Mouse (Mus musculus) thymus, adult 2 months (tissue): ENCODE measurements around the gene Slc9a5. TPM values are rescaled to one million over a fixed set of nuclear protein-coding genes. Genes with fewer than 3 reads are reported as not detected.
A peak's percentile ranks its signal among the peaks of the same experiment; 100 is the strongest.

ENCODE experiments used
- DNase-seq: peaks from one replicate; pipeline ENCODE4 v3.0.0; 2021
- H3K27ac ChIP-seq: fragments of 200-500 bp; 2 replicates; pipeline ENCODE4 v1.5.1; 2012; ENCODE audit warnings: low read length, control low read depth; ENCODE audit not compliant: control insufficient read depth, insufficient read depth
- H3K27me3 ChIP-seq: fragments of 200-500 bp; 2 replicates; pipeline ENCODE4 v1.6.1; 2012; ENCODE audit warnings: mild to moderate bottlenecking, low read length, moderate library complexity, mixed read lengths; ENCODE audit not compliant: control insufficient read depth, insufficient read depth
- H3K36me3 ChIP-seq: fragments of 200-500 bp; 2 replicates; pipeline ENCODE4 v1.6.1; 2012; ENCODE audit warnings: mild to moderate bottlenecking, low read length, moderate library complexity; ENCODE audit not compliant: control insufficient read depth, insufficient read depth
- H3K4me1 ChIP-seq: fragments of 200-500 bp; replicated peaks from 2 replicates; pipeline ENCODE4 v1.6.1; 2012; ENCODE audit warnings: low read length; ENCODE audit not compliant: control insufficient read depth, insufficient read depth
- H3K4me3 ChIP-seq: fragments of 200-500 bp; 2 replicates; pipeline ENCODE4 v1.5.1; 2012; ENCODE audit warnings: mild to moderate bottlenecking, low read length, control low read depth, moderate library complexity; ENCODE audit not compliant: control insufficient read depth, insufficient read depth
- CTCF ChIP-seq: fragments of 200-500 bp; IDR thresholded peaks from 2 replicates; pipeline ENCODE4 v1.5.1; 2012; ENCODE audit warnings: mild to moderate bottlenecking, control low read depth, low read length, moderate library complexity, borderline replicate concordance; ENCODE audit not compliant: control insufficient read depth, poor library complexity, insufficient read depth; ENCODE audit errors: extremely low read depth
- POLR2A ChIP-seq: fragments of 200-500 bp; IDR thresholded peaks from 2 replicates; pipeline ENCODE4 v1.6.1; 2012; ENCODE audit warnings: mild to moderate bottlenecking, low read length, control low read depth, moderate library complexity; ENCODE audit not compliant: control insufficient read depth, poor library complexity, insufficient read depth; ENCODE audit errors: extremely low read depth
- WGBS: fragments of 180-500 bp; shearing (Covaris S2); methylation state at CpG from one replicate; pipeline ENCODE4 v1.1.7; 2018; 5-methylcytosine and 5-hydroxymethylcytosine counted together
- polyA plus RNA-seq: library from polyadenylated mRNA; depleted of rRNA; stranded (reverse); fragments of >200 nt; gene quantifications from 2 replicates; pipeline ENCODE4 v1.2.3, GENCODE M21; 2012

Gene Slc9a5
- polyA plus RNA-seq, 1 experiment: 12.7 TPM

GRCm38 (mm10) chr8:105400016-105400415 lies 51.4 kb downstream of the Slc9a5 start:
- 94% methylated on average over 5 of the region's 5 CpGs for WGBS
- Histone ChIP-seq H3K27ac (no peak overlapping the region), H3K36me3 (no peaks in the 10 kb centered on the region), H3K4me3 (no peak overlapping the region), H3K27me3 (no peaks in the 10 kb centered on the region), H3K4me1 (no peaks in the 10 kb centered on the region)
- DNase-seq: no peak
- no peak for TF ChIP-seq POLR2A
- TF ChIP-seq CTCF: no peak

- Histone ChIP-seq H3K4me1 (no peaks in the 10 kb centered on the region), H3K4me3 (no peak overlapping the region), H3K36me3 (no peaks in the 10 kb centered on the region), H3K27ac (no peak overlapping the region), H3K27me3 (no peaks in the 10 kb centered on the region)
- no peak for TF ChIP-seq POLR2A
- TF ChIP-seq CTCF: no peak
- WGBS: 87% methylated on average over 8 of the region's 8 CpGs
- DNase-seq: no peak
These were observed 54.8 kb downstream of the Slc9a5 start for GRCm38 (mm10) chr8:105403467-105403866.

DNA sequence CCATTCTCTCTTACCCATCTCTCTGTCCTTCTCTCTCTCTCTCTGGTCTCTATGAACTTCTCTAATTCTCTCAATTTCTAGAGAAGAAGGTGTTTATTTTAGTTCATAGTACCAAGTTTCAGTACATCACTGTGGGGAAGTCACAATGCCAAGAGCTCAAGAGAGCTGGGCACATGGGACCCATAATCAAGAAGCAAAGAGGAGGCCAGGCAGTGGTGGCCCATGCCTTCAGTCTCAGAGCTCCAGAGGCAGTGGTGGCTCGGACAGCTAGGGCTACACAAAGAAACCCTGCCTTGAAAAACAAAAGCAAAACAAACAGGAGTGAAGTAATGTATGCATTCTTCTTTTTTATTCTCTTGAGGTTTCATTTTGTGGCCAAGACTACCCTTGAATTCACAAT lies 55.9 kb downstream of the Slc9a5 start:
- H3K27ac ChIP-seq: no peak overlapping the region
- no peak overlapping the region for H3K4me3 ChIP-seq
- H3K27me3 ChIP-seq: no peaks in the 10 kb centered on the region
- no peaks in the 10 kb centered on the region for H3K36me3 ChIP-seq
- H3K4me1 ChIP-seq: no peaks in the 10 kb centered on the region
- WGBS: 91% methylated on average over 1 of the region's 1 CpGs
- no peak for DNase-seq
- TF ChIP-seq POLR2A (no peak), CTCF (no peak)

DNA sequence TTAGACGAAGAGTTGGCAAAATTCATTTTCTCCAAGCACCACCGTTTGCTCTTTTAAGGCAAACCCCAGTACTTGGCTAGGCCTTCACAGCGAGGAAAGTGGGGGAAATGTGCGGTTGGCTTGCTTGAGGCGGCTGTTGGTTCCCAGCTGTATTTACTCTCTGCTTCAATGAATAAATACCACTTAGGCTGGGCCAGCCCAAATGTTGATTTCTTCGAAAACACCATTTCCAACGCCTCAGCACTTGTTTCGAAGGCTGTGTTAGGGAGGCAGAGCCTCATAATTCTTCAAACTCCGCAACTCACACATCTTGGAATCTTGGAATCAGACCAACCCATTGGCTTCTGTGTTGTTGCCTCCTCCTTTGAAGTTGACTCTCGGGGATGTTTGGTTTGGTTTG lies 57.8 kb downstream of the Slc9a5 start:
- WGBS: 88% methylated on average over 10 of the region's 10 CpGs
- DNase-seq: no peak

DNA sequence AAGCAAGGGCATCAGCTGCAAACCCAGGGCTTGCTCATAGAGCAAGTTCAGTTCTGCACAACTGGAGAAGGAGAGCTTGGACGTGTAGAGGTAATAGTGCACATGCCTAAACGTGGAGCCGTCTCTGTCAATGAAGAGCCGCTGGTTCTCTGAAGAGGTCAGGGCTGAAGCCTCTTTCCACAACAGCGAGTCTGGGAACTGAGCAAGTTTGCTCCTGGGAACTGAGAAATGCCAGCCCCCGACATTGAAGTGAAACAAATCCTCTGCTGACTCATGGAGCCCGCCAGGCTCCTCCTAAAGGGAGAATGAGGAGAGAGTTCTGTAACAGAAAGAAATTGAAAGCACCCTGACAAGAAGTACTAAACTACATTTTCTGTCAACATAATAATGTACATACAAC lies 59.7 kb downstream of the Slc9a5 start:
- peaks cover 5% of the 10 kb centered on the region for H3K27me3 ChIP-seq
- TF ChIP-seq POLR2A (no peak), CTCF (no peak)
- no peak overlapping the region for H3K4me3 ChIP-seq
- no peak overlapping the region for H3K27ac ChIP-seq
- H3K36me3 ChIP-seq: no peaks in the 10 kb centered on the region
- DNase-seq: no peak
- WGBS: 75% methylated on average over 7 of the region's 7 CpGs
- H3K4me1 ChIP-seq: no peaks in the 10 kb centered on the region

More for the DNA sequence above, 57.8 kb downstream of the Slc9a5 start:
- Histone ChIP-seq H3K36me3 (no peaks in the 10 kb centered on the region), H3K4me1 (no peaks in the 10 kb centered on the region), H3K27me3 (no peaks in the 10 kb centered on the region), H3K4me3 (no peak overlapping the region), H3K27ac (no peak overlapping the region)
- no peak for TF ChIP-seq POLR2A
- no peak for TF ChIP-seq CTCF

GRCm38 (mm10) chr8:105409947-105410346 lies 61.3 kb downstream of the Slc9a5 start:
- H3K4me1 ChIP-seq: peaks cover 3% of the 10 kb centered on the region; the same call in 1 of the 2 replicates
- no peaks in the 10 kb centered on the region for H3K36me3 ChIP-seq
- peaks cover 9% of the 10 kb centered on the region for H3K27me3 ChIP-seq
- no peak overlapping the region for H3K4me3 ChIP-seq
- TF ChIP-seq POLR2A (no peak), CTCF (no peak)
- H3K27ac ChIP-seq: no peak overlapping the region
- DNase-seq: no peak
- WGBS: 93% methylated on average over 6 of the region's 6 CpGs

GRCm38 (mm10) chr8:105413391-105413790 lies 64.7 kb downstream of the Slc9a5 start, which contains the start of the genes Kctd19 and Lrrc36:
Gene Kctd19, minus strand, starts transcription at chr8:105413502.
Gene Lrrc36, plus strand, starts transcription at chr8:105413571.
- WGBS: 3% methylated on average over 34 of the region's 34 CpGs
- peak; percentile 28 for DNase-seq
- Histone ChIP-seq H3K36me3 (no peaks in the 10 kb centered on the region), H3K27me3 (peaks cover 9% of the 10 kb centered on the region), H3K4me3 (no peak within 1 kb of the TSS), H3K27ac (no peak within 1 kb of the TSS), H3K4me1 (peaks cover 3% of the 10 kb centered on the region; the same call in 1 of the 2 replicates)
- TF ChIP-seq CTCF: 0 out of 2 replicates have a peak, but pooled peaks have one; percentile 17
- no peak for TF ChIP-seq POLR2A
